Mouse (Mus musculus): ENCODE measurements at regions not wholly inside any gene's neighbourhood (a gene's known extent, or its start where the extent isn't known, plus 50 kb on each side); places are given as distances from the start of the nearest gene placed in this dataset.

- TF ChIP-seq GATA1 (IDR thresholded peaks at IDR 0.05; ENCODE audit: borderline replicate concordance, low read length): no peak
- TF ChIP-seq CTCF (IDR thresholded peaks at IDR 0.05; ENCODE audit: low read depth, low read length): no peak
- TF ChIP-seq TAL1 (conservative IDR thresholded peaks at IDR 0.05; ENCODE audit: low read depth, low read length): no peak
- TF ChIP-seq POLR2AphosphoS5 (IDR thresholded peaks at IDR 0.05; ENCODE audit: insufficient replicate concordance, low read depth, low read length): no peak
Observed at GRCm38 (mm10) chr15:27178084-27178935, 282.9 kb upstream of the Fbxl7 start.

All from G1E (cell line).